Mouse (Mus musculus) kidney, adult 2 months (tissue): ENCODE measurements around the gene Siglech.

Source experiments
- CTCF ChIP-seq: fragments of 200-500 bp; conservative IDR thresholded peaks from 2 replicates; pipeline ENCODE4 v1.5.1; 2011; ENCODE audit warnings: low read depth, mild to moderate bottlenecking, control low read depth, low read length, moderate library complexity, mixed read lengths; ENCODE audit not compliant: insufficient read depth, insufficient read length
- POLR2A ChIP-seq: fragments of 200-500 bp; IDR thresholded peaks from one replicate; pipeline ENCODE4 v1.6.1; 2011; ENCODE audit warnings: low read depth, low read length, control low read depth

DNA sequence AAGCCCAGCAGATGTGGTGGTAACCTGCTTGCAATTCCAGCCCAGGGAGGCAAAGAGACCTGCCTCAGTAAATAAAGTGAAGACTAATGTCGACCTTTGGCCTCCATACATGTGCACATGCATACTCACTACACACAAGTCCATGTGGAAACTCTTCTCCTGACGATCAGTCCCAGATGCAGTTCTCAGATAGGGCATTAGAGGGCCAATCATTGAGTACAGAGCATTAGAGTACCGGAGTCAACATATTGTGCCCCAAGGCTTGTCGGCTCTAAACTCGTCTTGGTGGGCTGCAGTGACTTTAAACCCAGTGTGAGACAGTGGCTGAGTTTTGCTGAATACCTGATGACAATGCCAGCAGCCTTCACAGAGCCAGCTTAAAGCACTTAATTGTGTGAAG is 56.5 kb downstream of the Siglech start:
- TF ChIP-seq CTCF (no peak), POLR2A (no peak)
